Comparison of ENCODE assay signal across 11 mouse cellular contexts in the genomic region with DNA sequence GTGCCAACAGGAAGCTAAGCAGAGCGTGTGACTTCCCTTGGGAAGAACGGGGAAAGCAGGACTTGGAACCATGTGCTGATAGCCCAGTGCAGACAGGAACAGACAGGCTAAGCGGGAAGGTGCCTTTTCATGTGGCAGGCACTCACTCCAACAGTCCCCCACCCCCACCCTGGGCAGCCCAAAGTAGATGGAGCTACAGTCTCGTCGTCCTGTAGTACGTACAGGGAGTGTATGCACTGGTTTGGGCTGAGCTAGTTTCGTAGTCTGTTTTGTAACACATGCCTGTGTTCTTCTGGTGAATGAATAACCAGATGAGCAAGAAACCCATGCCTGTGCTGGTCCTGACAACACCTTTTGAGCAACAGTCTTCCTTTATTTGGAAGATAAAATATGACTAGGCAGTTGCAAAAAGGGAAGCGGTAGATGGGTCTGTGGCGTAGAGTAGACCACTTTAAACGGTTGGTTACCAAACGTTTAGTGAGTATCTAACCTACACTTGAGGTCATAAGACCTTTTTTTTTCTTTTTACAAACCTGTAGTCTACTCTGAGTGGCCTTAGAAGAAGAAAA. TPM values are rescaled to one million over a fixed set of nuclear protein-coding genes. Genes with fewer than 3 reads are reported as not detected.
A peak's percentile ranks its signal among the peaks of the same experiment; 100 is the strongest.
DNase-seq lines count a peak whose midpoint lies in the region; ATAC-seq and TF ChIP-seq lines count a peak whose summit lies in the region.
"Had no signal": no experiment of that assay in that cellular context is flagged by ENCODE, and none has a peak within 500 bp of the region (broad histone marks: within the 10 kb centered on the region; RNA-seq: fewer than 3 reads in every experiment).

No protein-coding gene starts in this region.

- no peak for TF ChIP-seq CTCF in hindbrain, postnatal 0 days (IDR thresholded peaks at IDR 0.05; ENCODE audit: low read depth)
- no peak for TF ChIP-seq CTCF in liver, adult 2 months (IDR thresholded peaks at IDR 0.05; ENCODE audit: low read depth, low read length)
- TF ChIP-seq CTCF in small intestine, adult 2 months (IDR thresholded peaks at IDR 0.05; ENCODE audit: extremely low read depth, insufficient read length, insufficient replicate concordance, low read depth, low read length): no peak

- peak; percentile 76 for ATAC-seq in hindbrain, postnatal 0 days
- ATAC-seq in hindbrain, embryonic 12.5 days (ENCODE audit: low FRiP score): no peak
- ATAC-seq in granulocyte monocyte progenitor cell, adult 5-6 weeks (replicated peaks; ENCODE audit: poor library complexity, severe bottlenecking): peak; percentile 73
- no peak for ATAC-seq in forebrain, embryonic 16.5 days

- H3K79me2 ChIP-seq in liver, adult 2 months (ENCODE audit: control insufficient read depth, insufficient read depth, low read length): no peaks in the 10 kb centered on the region; the same call in 1 of the 2 replicates

- H3K36me3 ChIP-seq in hindbrain, postnatal 0 days (ENCODE audit: insufficient read depth, low read length): no peaks in the 10 kb centered on the region
- H3K36me3 ChIP-seq in hindbrain, embryonic 12.5 days: no peaks in the 10 kb centered on the region
- no peaks in the 10 kb centered on the region for H3K36me3 ChIP-seq in liver, adult 2 months (ENCODE audit: control insufficient read depth, insufficient read depth, low read length)
- peaks cover 5% of the 10 kb centered on the region for H3K36me3 ChIP-seq in small intestine, adult 2 months (ENCODE audit: control insufficient read depth, insufficient read depth, low read length)
- no peaks in the 10 kb centered on the region for H3K36me3 ChIP-seq in forebrain, embryonic 16.5 days (ENCODE audit: control insufficient read depth, insufficient read depth)
- H3K36me3 ChIP-seq: embryonic facial prominence, embryonic 15.5 days; limb, embryonic 10.5 days; neural tube, embryonic 12.5 days had no signal

- TF ChIP-seq POLR2A in liver, adult 2 months (IDR thresholded peaks at IDR 0.05; ENCODE audit: extremely low read depth, insufficient read depth, low read length): no peak
- TF ChIP-seq POLR2A in small intestine, adult 2 months (IDR thresholded peaks at IDR 0.05; ENCODE audit: low read depth, low read length): no peak

- no peak overlapping the region for H3K4me3 ChIP-seq in hindbrain, postnatal 0 days (ENCODE audit: low read length)
- H3K4me3 ChIP-seq in hindbrain, embryonic 12.5 days: no peak overlapping the region
- H3K4me3 ChIP-seq in liver, adult 2 months (ENCODE audit: insufficient read depth, low read depth, low read length): peak overlapping the region; percentile 15
- H3K4me3 ChIP-seq in small intestine, adult 2 months (ENCODE audit: low read depth, low read length): peak overlapping the region; percentile 12; the same call in 1 of the 2 replicates
- H3K4me3 ChIP-seq in forebrain, embryonic 16.5 days (replicated peaks; ENCODE audit: low read length): no peak overlapping the region
- H3K4me3 ChIP-seq: embryonic facial prominence, embryonic 15.5 days; limb, embryonic 10.5 days; neural tube, embryonic 12.5 days had no signal

- no peaks in the 10 kb centered on the region for H3K9me3 ChIP-seq in hindbrain, postnatal 0 days (ENCODE audit: low read length)
- H3K9me3 ChIP-seq in hindbrain, embryonic 12.5 days (replicated peaks): no peaks in the 10 kb centered on the region
- no peaks in the 10 kb centered on the region for H3K9me3 ChIP-seq in forebrain, embryonic 16.5 days (ENCODE audit: control insufficient read depth, low read length)
- H3K9me3 ChIP-seq: embryonic facial prominence, embryonic 15.5 days; limb, embryonic 10.5 days; neural tube, embryonic 12.5 days had no signal

- H3K4me2 ChIP-seq in hindbrain, postnatal 0 days (ENCODE audit: low read depth, low read length): no peak overlapping the region
- H3K4me2 ChIP-seq in hindbrain, embryonic 12.5 days (replicated peaks): no peak overlapping the region
- no peak overlapping the region for H3K4me2 ChIP-seq in forebrain, embryonic 16.5 days (ENCODE audit: low read length)
- H3K4me2 ChIP-seq: embryonic facial prominence, embryonic 15.5 days; neural tube, embryonic 12.5 days had no signal

- H3K9ac ChIP-seq in hindbrain, postnatal 0 days (replicated peaks; ENCODE audit: low read length): no peak overlapping the region
- H3K9ac ChIP-seq in hindbrain, embryonic 12.5 days: no peak overlapping the region
- H3K9ac ChIP-seq in liver, adult 2 months (ENCODE audit: low read depth, low read length): peak overlapping the region; percentile 57
- H3K9ac ChIP-seq in forebrain, embryonic 16.5 days (replicated peaks; ENCODE audit: low read depth, low read length): no peak overlapping the region
- H3K9ac ChIP-seq: embryonic facial prominence, embryonic 15.5 days; neural tube, embryonic 12.5 days had no signal

- H3K27ac ChIP-seq in hindbrain, postnatal 0 days: no peak overlapping the region
- H3K27ac ChIP-seq in hindbrain, embryonic 12.5 days: no peak overlapping the region
- H3K27ac ChIP-seq in liver, adult 2 months (replicated peaks; ENCODE audit: insufficient read depth, low read depth, low read length): peak overlapping the region; percentile 78
- H3K27ac ChIP-seq in small intestine, adult 2 months (ENCODE audit: insufficient read depth, low read depth, low read length): no peak overlapping the region; the same call in 1 of the 2 replicates
- H3K27ac ChIP-seq in forebrain, embryonic 16.5 days (ENCODE audit: low read length): no peak overlapping the region
- H3K27ac ChIP-seq: embryonic facial prominence, embryonic 15.5 days; limb, embryonic 10.5 days; neural tube, embryonic 12.5 days had no signal

- 74% methylated on average over 11 of the region's 11 CpGs for WGBS in hindbrain, postnatal 0 days
- WGBS in hindbrain, embryonic 12.5 days: 82% methylated on average over 11 of the region's 11 CpGs
- 20% methylated on average over 11 of the region's 11 CpGs for WGBS in liver, adult 2 months
- WGBS in small intestine, adult 2 months: 25% methylated on average over 11 of the region's 11 CpGs
- 83% methylated on average over 11 of the region's 11 CpGs for WGBS in forebrain, embryonic 16.5 days

- H3K4me1 ChIP-seq in hindbrain, postnatal 0 days (ENCODE audit: insufficient read depth, low read length): no peaks in the 10 kb centered on the region
- H3K4me1 ChIP-seq in hindbrain, embryonic 12.5 days: no peaks in the 10 kb centered on the region
- H3K4me1 ChIP-seq in liver, adult 2 months (ENCODE audit: control insufficient read depth, insufficient read depth, low read length): peaks cover 13% of the 10 kb centered on the region; the same call in 1 of the 2 replicates
- H3K4me1 ChIP-seq in small intestine, adult 2 months (ENCODE audit: control insufficient read depth, insufficient read depth, insufficient read length, low read length): peaks cover 10% of the 10 kb centered on the region; the same call in 1 of the 2 replicates
- H3K4me1 ChIP-seq in forebrain, embryonic 16.5 days (replicated peaks; ENCODE audit: control insufficient read depth, insufficient read depth, low read length): no peaks in the 10 kb centered on the region
- H3K4me1 ChIP-seq: embryonic facial prominence, embryonic 15.5 days; limb, embryonic 10.5 days; neural tube, embryonic 12.5 days had no signal

- no peak for DNase-seq in hindbrain, postnatal 0 days (ENCODE audit: low spot score)
- peak; percentile 97 for DNase-seq in liver, adult 2 months (ENCODE audit: extremely low read depth, low read depth, low spot score)
- no peak for DNase-seq in spleen, postnatal 14 days (ENCODE audit: low spot score in 2 of 2)
- no peak for DNase-seq in adrenal gland, postnatal 36 days

- no peaks in the 10 kb centered on the region for H3K27me3 ChIP-seq in hindbrain, postnatal 0 days (ENCODE audit: insufficient read depth, low read length)
- no peaks in the 10 kb centered on the region for H3K27me3 ChIP-seq in hindbrain, embryonic 12.5 days
- H3K27me3 ChIP-seq in liver, adult 2 months (ENCODE audit: control insufficient read depth, insufficient read depth, low read length): no peaks in the 10 kb centered on the region
- no peaks in the 10 kb centered on the region for H3K27me3 ChIP-seq in small intestine, adult 2 months (ENCODE audit: control insufficient read depth, insufficient read depth, low read length)
- H3K27me3 ChIP-seq in forebrain, embryonic 16.5 days (replicated peaks; ENCODE audit: control insufficient read depth, insufficient read depth, low read length): no peaks in the 10 kb centered on the region
- H3K27me3 ChIP-seq: embryonic facial prominence, embryonic 15.5 days; neural tube, embryonic 12.5 days had no signal

RNA-seq across cellular contexts. Expression of a gene that starts 57.8 kb away (rescaled TPM):
- total RNA-seq in hindbrain, postnatal 0 days (2014; rRNA removed): 43.5 and 55.2 TPM in 2 replicates
- polyA plus RNA-seq in hindbrain, postnatal 0 days (2015; fragmentation: Nextera tagmentation; extraction: Ambion mirVana): 91.4 and 102 TPM in 2 replicates
- polyA plus RNA-seq in hindbrain, embryonic 12.5 days (2016; fragmentation: Nextera tagmentation; extraction: Ambion mirVana): 44.1 and 48.7 TPM in 2 replicates
- 144 and 151 TPM in 2 replicates for total RNA-seq in granulocyte monocyte progenitor cell, adult 5-6 weeks (2014; fragmentation: Nextera tagmentation)
- total RNA-seq in granulocyte monocyte progenitor cell, adult 5-6 weeks (2017): 116 and 143 TPM in 2 replicates
- total RNA-seq in liver, adult 2 months (2014; rRNA removed): 24.4 and 28.7 TPM in 2 replicates
- polyA plus RNA-seq in liver, adult 2 months (2012; rRNA removed): 14.1 and 18.7 TPM in 2 replicates
- polyA plus RNA-seq in small intestine, adult 2 months (2012; rRNA removed): 31.3 and 73.9 TPM in 2 replicates
- 29.1 and 32.2 TPM in 2 replicates for polyA plus RNA-seq in forebrain, embryonic 16.5 days (2015; fragmentation: Nextera tagmentation; extraction: Ambion mirVana)
- 10 to 100 TPM; 69.8 to 94.6 TPM for total RNA-seq in adrenal gland, postnatal 36 days (2021)

Comparison
In these comparisons a context has a peak if more than half of its experiments do, and no peak if none do; other contexts are left out.
1. ATAC-seq: peak in hindbrain, postnatal 0 days (single experiment) and granulocyte monocyte progenitor cell, adult 5-6 weeks (single experiment); none in hindbrain, embryonic 12.5 days (single experiment) and forebrain, embryonic 16.5 days (single experiment).
2. H3K4me3 ChIP-seq: peak in liver, adult 2 months (single experiment) and small intestine, adult 2 months (single experiment); none in hindbrain, postnatal 0 days (single experiment), hindbrain, embryonic 12.5 days (single experiment) and forebrain, embryonic 16.5 days (single experiment).